Comparison of ENCODE assay signal across 8 mouse cellular contexts in the genomic region with DNA sequence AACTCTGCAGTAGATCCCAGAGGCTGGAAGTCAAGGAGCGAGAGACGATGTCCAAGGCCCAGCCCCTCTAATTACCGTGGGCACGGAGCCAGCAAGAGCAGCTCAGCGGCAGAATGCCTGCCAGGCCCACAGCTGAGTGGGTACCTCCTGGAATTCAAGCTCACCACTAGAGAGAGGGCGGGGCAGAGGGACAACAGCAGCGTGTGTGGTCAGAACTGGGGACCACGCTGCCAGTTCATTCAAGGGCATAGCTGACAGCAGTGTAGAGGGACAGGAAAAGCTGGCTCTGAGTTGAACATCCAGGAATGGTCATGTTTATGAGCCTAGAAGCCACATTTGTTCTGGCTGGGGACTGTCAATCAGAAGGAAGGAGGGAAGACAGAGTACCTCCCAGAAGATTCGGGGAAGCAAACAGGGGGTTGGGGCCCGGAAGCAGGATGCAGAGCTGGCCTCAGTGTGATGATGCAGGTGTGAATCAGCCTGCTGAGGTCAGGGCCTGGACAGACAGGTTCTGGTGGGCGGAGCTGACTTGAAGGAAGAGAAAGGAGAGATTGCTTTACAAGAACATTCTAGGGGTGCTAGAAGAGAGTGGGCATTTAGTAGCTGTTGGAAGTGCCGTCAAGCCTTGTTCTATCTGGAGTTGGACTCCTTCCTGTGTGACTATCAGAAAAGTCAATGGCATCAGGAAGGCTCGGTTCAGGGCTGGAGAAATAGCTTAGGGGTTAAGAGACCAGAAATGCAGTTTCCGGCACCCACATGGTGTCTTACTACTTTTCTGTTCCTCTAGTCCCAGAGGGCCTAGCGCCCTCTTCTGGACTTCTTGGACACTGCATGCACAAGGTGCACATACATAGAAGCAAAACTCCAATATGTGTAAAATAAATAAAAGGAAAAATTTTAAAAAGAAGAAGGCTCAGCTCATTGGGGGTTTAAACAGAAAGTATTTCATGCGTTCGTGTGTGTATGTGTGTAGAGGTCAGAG. TPM values are rescaled to one million over a fixed set of nuclear protein-coding genes. Genes with fewer than 3 reads are reported as not detected.
DNase-seq lines count a peak whose midpoint lies in the region; ATAC-seq lines count a peak whose summit lies in the region.

No protein-coding gene starts in this region.

- no peak overlapping the region for H3K4me3 ChIP-seq in hindbrain, embryonic 16.5 days (ENCODE audit: low read length)
- no peak overlapping the region for H3K4me3 ChIP-seq in forebrain, embryonic 12.5 days (replicated peaks)

- peaks cover 3% of the 10 kb centered on the region for H3K4me1 ChIP-seq in hindbrain, embryonic 16.5 days (ENCODE audit: control insufficient read depth, insufficient read depth, low read depth, low read length)
- H3K4me1 ChIP-seq in forebrain, embryonic 12.5 days: peaks cover 6% of the 10 kb centered on the region; the same call in 1 of the 2 replicates

- no peak overlapping the region for H3K9ac ChIP-seq in hindbrain, embryonic 16.5 days (ENCODE audit: low read depth, low read length)
- no peak overlapping the region for H3K9ac ChIP-seq in forebrain, embryonic 12.5 days

- H3K36me3 ChIP-seq in hindbrain, embryonic 16.5 days (ENCODE audit: control insufficient read depth, insufficient read depth, low read length): no peaks in the 10 kb centered on the region
- no peaks in the 10 kb centered on the region for H3K36me3 ChIP-seq in forebrain, embryonic 12.5 days (replicated peaks)

- no peak overlapping the region for H3K27ac ChIP-seq in hindbrain, embryonic 16.5 days (ENCODE audit: low read depth, low read length)
- H3K27ac ChIP-seq in forebrain, embryonic 12.5 days: no peak overlapping the region

- intact Hi-C loops in gastrocnemius, postnatal 36 days (cut with DNase I): no loop called here

- peak; percentile 56 for DNase-seq in gastrocnemius, postnatal 10 days
- DNase-seq in gastrocnemius, postnatal 36 days: no peak
- peak; percentile 82 for DNase-seq in 3134 (ENCODE audit: extremely low read depth, insufficient read length, low spot score)
- DNase-seq in adrenal gland, postnatal 14 days: peak; percentile 57
- peak; percentile 50 to 72 for DNase-seq in kidney, postnatal 25 days
- DNase-seq in testis, postnatal 10 days (ENCODE audit: low spot score): peak; percentile 66

- WGBS in hindbrain, embryonic 16.5 days: 66% methylated on average over 17 of the region's 17 CpGs
- 68% methylated on average over 17 of the region's 17 CpGs for WGBS in forebrain, embryonic 12.5 days

- ATAC-seq in hindbrain, embryonic 16.5 days: no peak; the same call in 1 of the 2 replicates
- ATAC-seq in forebrain, embryonic 12.5 days (ENCODE audit: low FRiP score): no peak

- H3K9me3 ChIP-seq in hindbrain, embryonic 16.5 days (ENCODE audit: control insufficient read depth, low read length): no peaks in the 10 kb centered on the region
- no peaks in the 10 kb centered on the region for H3K9me3 ChIP-seq in forebrain, embryonic 12.5 days

- H3K4me2 ChIP-seq in hindbrain, embryonic 16.5 days (ENCODE audit: low read length): no peak overlapping the region
- H3K4me2 ChIP-seq in forebrain, embryonic 12.5 days: no peak overlapping the region

- no peaks in the 10 kb centered on the region for H3K27me3 ChIP-seq in hindbrain, embryonic 16.5 days (replicated peaks; ENCODE audit: control insufficient read depth, insufficient read depth, low read length)
- H3K27me3 ChIP-seq in forebrain, embryonic 12.5 days: no peaks in the 10 kb centered on the region

RNA-seq across cellular contexts. Expression of a gene that starts 37.5 kb away (rescaled TPM):
- total RNA-seq in gastrocnemius, postnatal 10 days (2021): under 1 TPM; 0.35 to 0.75 TPM
- total RNA-seq in gastrocnemius, postnatal 36 days (2021): under 1 TPM; 0.13 to 0.22 TPM
- 7.7 and 9.7 TPM in 2 replicates for total RNA-seq in adrenal gland, postnatal 14 days (2021)
- 17.8 and 20.6 TPM in 2 replicates for polyA plus RNA-seq in hindbrain, embryonic 16.5 days (2015; fragmentation: Nextera tagmentation; extraction: Ambion mirVana)
- 3.0 and 4.3 TPM in 2 replicates for polyA plus RNA-seq in forebrain, embryonic 12.5 days (2016; fragmentation: Nextera tagmentation; extraction: Ambion mirVana)

Comparison
In these comparisons a context has a peak if more than half of its experiments do, and no peak if none do; other contexts are left out.
1. DNase-seq: peak in gastrocnemius, postnatal 10 days (single experiment), 3134 (single experiment), adrenal gland, postnatal 14 days (single experiment), kidney, postnatal 25 days (2 of 2) and testis, postnatal 10 days (single experiment); none in gastrocnemius, postnatal 36 days (0 of 2).